Mouse (Mus musculus) thymus, adult 2 months (tissue): ENCODE results near the gene Cxcl14. TPM values are rescaled to one million over a fixed set of nuclear protein-coding genes. Genes with fewer than 3 reads are reported as not detected.

Source experiments
- DNase-seq: peaks from one replicate; pipeline ENCODE4 v3.0.0; 2021
- H3K27ac ChIP-seq: fragments of 200-500 bp; 2 replicates; pipeline ENCODE4 v1.5.1; 2012; ENCODE audit warnings: low read length, control low read depth; ENCODE audit not compliant: control insufficient read depth, insufficient read depth
- H3K27me3 ChIP-seq: fragments of 200-500 bp; 2 replicates; pipeline ENCODE4 v1.6.1; 2012; ENCODE audit warnings: mild to moderate bottlenecking, low read length, moderate library complexity, mixed read lengths; ENCODE audit not compliant: control insufficient read depth, insufficient read depth
- H3K36me3 ChIP-seq: fragments of 200-500 bp; 2 replicates; pipeline ENCODE4 v1.6.1; 2012; ENCODE audit warnings: mild to moderate bottlenecking, low read length, moderate library complexity; ENCODE audit not compliant: control insufficient read depth, insufficient read depth
- H3K4me1 ChIP-seq: fragments of 200-500 bp; replicated peaks from 2 replicates; pipeline ENCODE4 v1.6.1; 2012; ENCODE audit warnings: low read length; ENCODE audit not compliant: control insufficient read depth, insufficient read depth
- H3K4me3 ChIP-seq: fragments of 200-500 bp; 2 replicates; pipeline ENCODE4 v1.5.1; 2012; ENCODE audit warnings: mild to moderate bottlenecking, low read length, control low read depth, moderate library complexity; ENCODE audit not compliant: control insufficient read depth, insufficient read depth
- CTCF ChIP-seq: fragments of 200-500 bp; IDR thresholded peaks from 2 replicates; pipeline ENCODE4 v1.5.1; 2012; ENCODE audit warnings: mild to moderate bottlenecking, control low read depth, low read length, moderate library complexity, borderline replicate concordance; ENCODE audit not compliant: control insufficient read depth, poor library complexity, insufficient read depth; ENCODE audit errors: extremely low read depth
- POLR2A ChIP-seq: fragments of 200-500 bp; IDR thresholded peaks from 2 replicates; pipeline ENCODE4 v1.6.1; 2012; ENCODE audit warnings: mild to moderate bottlenecking, low read length, control low read depth, moderate library complexity; ENCODE audit not compliant: control insufficient read depth, poor library complexity, insufficient read depth; ENCODE audit errors: extremely low read depth
- WGBS: fragments of 180-500 bp; shearing (Covaris S2); methylation state at CpG from one replicate; pipeline ENCODE4 v1.1.7; 2018; 5-methylcytosine and 5-hydroxymethylcytosine counted together
- polyA plus RNA-seq: library from polyadenylated mRNA; depleted of rRNA; stranded (reverse); fragments of >200 nt; gene quantifications from 2 replicates; pipeline ENCODE4 v1.2.3, GENCODE M21; 2012

The Cxcl14 gene
- polyA plus RNA-seq, 1 experiment: 4.7 TPM

DNA sequence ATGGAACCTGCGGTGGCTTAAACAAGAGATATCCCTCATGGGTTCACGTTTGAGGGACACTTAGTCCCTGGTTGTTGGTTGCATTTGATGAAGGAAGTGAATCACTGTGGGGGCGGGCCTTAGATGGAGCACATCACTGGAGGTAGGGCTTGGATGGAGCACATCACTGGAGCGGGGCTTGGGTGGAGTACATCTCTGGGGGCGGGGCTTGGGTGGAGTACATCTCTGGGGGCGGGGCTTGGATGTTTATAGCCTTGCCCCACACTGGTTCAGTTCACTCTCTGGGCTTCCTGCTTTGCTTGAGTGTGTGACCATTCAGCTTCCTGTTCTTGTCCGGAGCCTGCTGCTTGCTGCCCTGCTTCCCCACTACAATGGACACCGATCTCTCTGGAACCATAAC, 37.9 kb upstream of the Cxcl14 start:
- Histone ChIP-seq H3K4me1 (no peaks in the 10 kb centered on the region), H3K27ac (no peak overlapping the region), H3K27me3 (no peaks in the 10 kb centered on the region), H3K4me3 (no peak overlapping the region), H3K36me3 (no peaks in the 10 kb centered on the region)
- no peak for DNase-seq
- 71% methylated on average over 8 of the region's 8 CpGs for WGBS
- TF ChIP-seq CTCF: no peak
- no peak for TF ChIP-seq POLR2A

- H3K4me3 ChIP-seq: no peak overlapping the region
- WGBS: 88% methylated on average over 6 of the region's 6 CpGs
- H3K27me3 ChIP-seq: no peaks in the 10 kb centered on the region
- H3K27ac ChIP-seq: no peak overlapping the region
- H3K4me1 ChIP-seq: no peaks in the 10 kb centered on the region
- no peaks in the 10 kb centered on the region for H3K36me3 ChIP-seq
- TF ChIP-seq CTCF (no peak), POLR2A (no peak)
- no peak for DNase-seq
These were observed 36.0 kb upstream of the Cxcl14 start for GRCm38 (mm10) chr13:56332356-56332755.

GRCm38 (mm10) chr13:56330603-56331455, 34.5 kb upstream of the Cxcl14 start:
- no peak for TF ChIP-seq POLR2A
- TF ChIP-seq CTCF: no peak
- 62% methylated on average over 10 of the region's 10 CpGs for WGBS
- Histone ChIP-seq H3K27me3 (no peaks in the 10 kb centered on the region), H3K27ac (no peak overlapping the region), H3K4me3 (no peak overlapping the region), H3K4me1 (no peaks in the 10 kb centered on the region), H3K36me3 (no peaks in the 10 kb centered on the region)
- no peak for DNase-seq

DNA sequence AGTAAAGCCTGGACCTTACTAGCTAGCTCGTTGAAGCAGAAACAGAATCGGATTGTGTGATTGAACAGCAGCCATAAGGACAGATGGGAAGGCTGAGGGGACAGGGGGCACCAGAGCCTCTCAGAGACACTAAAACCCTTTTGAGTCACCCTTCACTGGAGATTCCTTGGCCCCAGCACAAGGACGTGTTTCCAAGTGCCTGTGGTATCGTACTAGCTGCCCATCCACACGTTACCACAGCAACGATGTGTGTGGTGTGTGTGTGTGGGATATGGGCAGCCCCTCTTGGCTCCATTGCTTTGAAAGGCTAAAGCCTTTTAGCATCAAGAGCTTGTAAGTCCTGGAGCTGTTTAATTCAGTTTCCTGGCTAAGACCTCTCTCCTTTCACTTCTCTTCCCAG, 33.4 kb upstream of the Cxcl14 start:
- H3K27ac ChIP-seq: no peak overlapping the region
- no peaks in the 10 kb centered on the region for H3K36me3 ChIP-seq
- TF ChIP-seq CTCF (no peak), POLR2A (no peak)
- no peaks in the 10 kb centered on the region for H3K4me1 ChIP-seq
- WGBS: 84% methylated on average over 6 of the region's 6 CpGs
- no peaks in the 10 kb centered on the region for H3K27me3 ChIP-seq
- no peak for DNase-seq
- H3K4me3 ChIP-seq: no peak overlapping the region

DNA sequence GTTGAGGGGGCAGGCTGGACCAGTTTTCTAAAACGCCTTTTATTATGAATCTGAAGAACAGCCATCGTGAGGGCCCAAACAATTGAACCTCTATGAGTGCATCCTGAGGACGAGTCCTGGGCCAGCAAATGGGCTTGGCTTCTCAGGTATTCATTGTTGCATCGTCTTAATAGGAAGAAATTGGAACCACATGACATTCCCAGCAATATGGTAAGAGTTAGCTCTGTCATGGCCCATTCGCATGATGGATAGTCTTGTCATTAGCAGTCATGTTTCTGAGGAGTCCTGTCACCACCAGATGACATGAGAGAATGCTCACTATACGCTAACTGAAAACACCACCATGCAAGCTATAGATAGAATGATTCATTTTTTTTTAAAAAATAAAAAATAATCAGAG, 32.8 kb upstream of the Cxcl14 start:
- no peak overlapping the region for H3K4me3 ChIP-seq

DNA sequence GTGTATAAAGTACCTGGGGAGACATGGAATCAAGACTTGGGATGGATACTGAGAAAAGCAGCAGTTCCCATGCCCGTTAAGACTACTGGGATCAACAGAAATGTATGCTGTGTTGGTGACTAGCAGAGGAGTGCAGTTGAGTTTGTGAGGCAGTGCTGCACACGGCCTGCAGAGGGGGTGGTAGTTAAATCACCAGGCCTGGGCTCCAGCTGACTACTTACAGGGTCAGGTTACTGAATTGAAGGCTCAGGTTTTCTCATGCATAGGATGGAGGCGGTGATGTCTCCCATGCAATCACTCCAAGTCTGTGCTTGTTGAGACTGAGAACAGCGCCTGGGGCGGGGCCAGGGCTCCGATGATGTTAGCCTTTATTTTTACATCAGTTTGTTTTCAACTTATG, 31.4 kb upstream of the Cxcl14 start:
- Histone ChIP-seq H3K27ac (no peak overlapping the region), H3K4me3 (no peak overlapping the region), H3K27me3 (no peaks in the 10 kb centered on the region), H3K4me1 (no peaks in the 10 kb centered on the region), H3K36me3 (no peaks in the 10 kb centered on the region)
- no peak for DNase-seq
- TF ChIP-seq POLR2A (no peak), CTCF (no peak)
- WGBS: 47% methylated on average over 6 of the region's 6 CpGs

More for the DNA sequence above, 32.8 kb upstream of the Cxcl14 start:
- Histone ChIP-seq H3K36me3 (no peaks in the 10 kb centered on the region), H3K27me3 (no peaks in the 10 kb centered on the region), H3K4me1 (no peaks in the 10 kb centered on the region), H3K27ac (no peak overlapping the region)
- no peak for TF ChIP-seq CTCF
- no peak for TF ChIP-seq POLR2A
- 90% methylated on average over 6 of the region's 6 CpGs for WGBS
- no peak for DNase-seq

- 79% methylated on average over 7 of the region's 7 CpGs for WGBS
- no peaks in the 10 kb centered on the region for H3K4me1 ChIP-seq
- no peak for DNase-seq
- no peak overlapping the region for H3K27ac ChIP-seq
- H3K4me3 ChIP-seq: no peak overlapping the region
- no peak for TF ChIP-seq POLR2A
- no peak for TF ChIP-seq CTCF
- no peaks in the 10 kb centered on the region for H3K36me3 ChIP-seq
- no peaks in the 10 kb centered on the region for H3K27me3 ChIP-seq
These were observed 25.3 kb upstream of the Cxcl14 start for GRCm38 (mm10) chr13:56321635-56322034.
